Mouse (Mus musculus): Measurements from ENCODE around the gene Serpina11.

- TF ChIP-seq CTCF (IDR thresholded peaks at IDR 0.05; ENCODE audit: extremely low read depth, insufficient read length, insufficient replicate concordance, low read depth, low read length) (no peak), POLR2A (IDR thresholded peaks at IDR 0.05; ENCODE audit: low read depth, low read length) (no peak)
These were observed 6.8 kb upstream of the Serpina11 start for GRCm38 (mm10) chr12:103996513-103996912.
